Mouse (Mus musculus): Measurements from ENCODE around the gene Abca1.

The Abca1 gene

DNA sequence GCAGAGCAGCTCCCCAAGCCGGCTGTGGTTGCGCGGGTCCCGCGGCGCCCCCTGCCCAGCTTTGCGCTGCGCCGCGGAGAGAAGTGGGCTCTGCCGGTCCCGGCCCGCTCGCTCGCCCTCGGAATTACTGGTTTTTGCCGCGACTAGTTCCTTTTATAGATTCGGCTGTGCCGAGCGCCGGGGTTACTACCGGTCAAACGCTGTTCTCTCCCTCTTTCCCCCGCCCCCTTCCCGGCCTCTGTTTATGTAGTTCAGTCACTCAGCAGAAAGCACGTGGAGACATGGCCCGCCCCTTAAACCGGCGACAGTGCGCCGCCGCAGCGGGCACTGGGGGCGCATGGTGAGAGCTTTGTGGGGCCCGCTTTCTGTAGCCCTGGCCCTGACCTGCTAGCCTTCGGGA is at the start of gene Abca1:
TSS of gene Abca1 (minus strand) at position 129 of the 400 bp plus-strand sequence.
- DNase-seq (ENCODE audit: low read depth): peak; percentile 79

- no peak for DNase-seq (ENCODE audit: low read depth)
Observed at GRCm38 (mm10) chr4:53204482-53204881, 44.8 kb upstream of the Abca1 start.

DNA sequence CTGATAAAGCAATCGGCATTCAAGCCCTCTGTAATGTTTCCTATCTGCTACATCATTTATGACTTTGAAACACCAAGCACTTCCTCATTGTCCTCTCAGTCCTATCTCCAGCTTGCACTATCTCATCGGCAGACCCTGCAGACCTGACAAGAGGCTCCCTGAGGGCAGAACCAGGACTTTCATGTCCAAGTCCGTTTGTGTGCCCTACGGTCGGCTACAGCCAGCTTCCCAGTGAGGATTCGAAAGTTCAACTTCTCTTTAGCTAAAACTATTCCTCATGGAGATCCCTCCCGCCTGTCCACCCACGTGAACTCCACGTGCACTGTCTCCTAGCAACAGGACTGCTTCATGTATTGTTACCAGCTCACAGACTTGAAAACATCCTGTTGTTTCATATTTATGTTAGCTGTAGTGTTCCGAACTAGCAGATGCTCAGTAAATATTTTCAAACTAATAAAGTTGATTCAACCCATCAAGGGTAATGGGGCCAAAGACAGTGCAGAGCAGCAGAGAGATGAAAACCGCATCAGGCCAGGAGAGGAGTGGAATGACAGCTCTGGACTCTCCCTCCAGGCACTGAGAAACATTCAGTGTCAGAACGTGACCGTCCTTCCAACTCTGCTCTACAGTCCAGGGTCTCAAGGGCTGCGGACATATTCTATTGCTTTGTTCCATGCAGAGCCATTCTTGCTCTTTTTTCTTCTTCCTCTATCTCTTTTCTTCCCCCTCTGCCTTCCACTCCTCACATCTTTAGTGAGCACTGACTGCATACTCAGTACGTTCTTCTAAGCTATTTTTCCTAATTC is 44.1 kb upstream of the Abca1 start:
- no peak for DNase-seq (ENCODE audit: low read depth)

DNA sequence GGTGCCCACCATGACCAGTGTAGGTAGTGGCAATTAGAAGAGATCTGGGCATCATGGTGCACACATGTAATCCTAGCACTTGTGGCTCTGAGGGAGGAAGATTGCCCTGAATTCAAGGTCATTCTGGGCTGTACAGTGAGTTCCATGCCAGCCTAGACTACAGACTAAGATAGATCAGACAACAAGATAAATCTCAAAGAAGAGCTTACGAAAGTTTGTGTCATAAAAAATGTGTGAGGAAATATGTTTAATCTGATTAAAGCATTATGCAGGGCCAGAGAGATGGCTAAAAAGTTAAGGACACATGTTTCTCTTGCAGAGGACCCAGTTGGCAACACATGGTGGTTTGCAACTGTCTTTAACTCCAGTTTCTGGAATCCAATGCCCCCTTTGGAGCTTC is 40.6 kb upstream of the Abca1 start:
- DNase-seq (ENCODE audit: low read depth): no peak

GRCm38 (mm10) chr4:53197842-53198241 is 38.1 kb upstream of the Abca1 start:
- no peak for DNase-seq (ENCODE audit: low read depth)

- peak; percentile 90 for DNase-seq (ENCODE audit: low read depth)
Observed at GRCm38 (mm10) chr4:53196058-53196771, 36.5 kb upstream of the Abca1 start.

DNA sequence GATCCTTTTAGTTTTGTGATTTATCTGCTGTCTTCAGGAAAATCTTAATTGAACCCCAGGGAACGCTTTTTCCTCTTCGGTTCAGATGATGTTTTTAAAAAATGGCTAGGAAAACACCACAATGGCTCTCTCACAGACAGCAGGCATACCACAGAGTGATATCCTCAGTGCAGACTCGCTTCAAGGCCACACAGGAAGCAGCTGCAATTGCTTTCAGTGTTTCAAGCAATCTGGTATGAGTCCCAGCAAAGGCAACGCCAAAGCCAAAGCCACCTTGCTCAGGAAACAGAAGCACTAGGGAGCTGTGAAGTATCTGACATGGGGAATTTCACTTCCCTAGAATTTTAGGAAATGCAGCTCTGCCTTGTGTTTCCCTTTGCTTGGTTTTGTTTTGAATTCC is 27.4 kb upstream of the Abca1 start:
- no peak for DNase-seq (ENCODE audit: low read depth)

- DNase-seq (ENCODE audit: low read depth): no peak
Observed at GRCm38 (mm10) chr4:53186573-53186972, 26.9 kb upstream of the Abca1 start.

DNA sequence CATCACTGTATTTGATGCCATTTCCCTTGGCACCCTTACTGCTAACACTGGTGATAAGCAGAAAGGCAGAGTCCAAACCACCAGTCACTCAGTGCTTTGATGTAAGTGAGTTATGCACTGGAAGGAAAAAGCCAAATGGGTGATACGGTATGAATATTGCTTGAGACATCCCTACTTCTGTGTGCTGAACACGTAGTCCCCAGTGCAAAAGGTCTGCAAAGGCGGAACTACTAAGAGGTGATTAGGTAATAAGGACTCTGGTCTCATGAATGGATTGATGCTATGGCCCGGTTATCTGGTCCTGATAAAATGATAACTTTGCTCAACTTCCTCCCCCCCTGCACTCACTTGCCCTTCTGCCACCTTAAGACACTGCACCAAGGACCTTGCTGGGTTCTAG is 26.4 kb upstream of the Abca1 start:
- no peak for DNase-seq (ENCODE audit: low read depth)

GRCm38 (mm10) chr4:53181479-53181878 is 21.8 kb upstream of the Abca1 start:
- no peak for DNase-seq (ENCODE audit: low read depth)

GRCm38 (mm10) chr4:53179308-53179820 is 19.7 kb upstream of the Abca1 start:
- no peak for DNase-seq (ENCODE audit: low read depth)

DNA sequence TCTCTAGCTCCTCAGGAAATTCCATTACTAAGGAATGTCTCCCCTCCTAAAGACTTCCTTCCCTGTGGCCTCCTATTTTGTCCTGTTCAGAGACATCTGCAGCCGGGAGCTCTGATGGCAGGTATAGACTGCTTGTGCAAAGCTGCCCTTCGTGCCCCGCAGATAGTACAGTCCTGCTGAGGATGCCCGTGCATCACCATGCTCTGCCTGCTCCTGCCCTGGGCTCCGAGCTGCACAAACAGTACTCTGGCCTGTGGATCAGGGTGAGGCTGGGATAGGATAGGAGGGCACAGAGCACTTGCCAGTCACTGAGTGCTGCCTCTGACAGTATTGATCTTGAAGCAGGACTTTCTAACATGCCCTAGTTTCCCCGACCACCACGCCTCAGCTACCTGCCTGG is 18.8 kb upstream of the Abca1 start:
- DNase-seq (ENCODE audit: low read depth): no peak

- DNase-seq (ENCODE audit: low read depth): no peak
Observed at GRCm38 (mm10) chr4:53177696-53178095, 18.0 kb upstream of the Abca1 start.

DNA sequence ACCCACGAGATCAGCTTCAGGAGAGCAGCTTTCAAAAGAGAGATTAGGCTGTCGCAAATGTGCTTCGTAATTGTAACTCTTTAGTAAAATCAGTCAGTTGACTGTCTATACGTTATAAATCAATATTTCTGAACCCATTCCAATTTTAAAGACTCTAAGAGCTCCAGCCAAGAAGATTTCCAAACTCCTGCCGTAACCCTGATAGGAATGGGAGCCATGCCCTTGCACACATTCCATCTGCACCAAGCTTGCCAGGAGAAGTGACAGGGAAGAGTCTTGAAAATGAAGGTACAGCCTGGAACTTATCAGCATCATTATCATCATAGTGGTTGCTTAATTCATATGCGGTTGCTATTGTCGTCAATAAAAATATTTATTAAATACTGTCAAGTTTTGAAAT is 15.2 kb upstream of the Abca1 start:
- DNase-seq (ENCODE audit: low read depth): no peak

GRCm38 (mm10) chr4:53170403-53170802 is 10.7 kb upstream of the Abca1 start:
- no peak for DNase-seq (ENCODE audit: low read depth)

DNA sequence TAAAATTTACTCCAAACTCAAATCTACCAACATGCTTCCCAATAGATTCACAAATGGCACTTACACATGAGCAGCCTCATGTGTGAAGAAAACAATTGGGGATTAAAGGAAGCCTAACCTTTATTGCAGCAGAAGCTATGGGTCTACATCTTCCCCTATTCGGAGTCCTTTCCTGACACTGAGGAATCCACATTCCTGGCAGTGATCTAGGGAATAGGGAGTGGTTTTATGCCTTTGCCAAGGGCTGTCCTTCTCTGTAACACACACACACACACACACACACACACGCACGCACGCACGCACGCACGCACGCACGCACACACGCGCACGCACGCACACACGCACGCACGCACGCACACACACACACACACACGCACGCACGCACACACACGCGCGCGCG is 5.5 kb upstream of the Abca1 start:
- DNase-seq (ENCODE audit: low read depth): no peak

DNA sequence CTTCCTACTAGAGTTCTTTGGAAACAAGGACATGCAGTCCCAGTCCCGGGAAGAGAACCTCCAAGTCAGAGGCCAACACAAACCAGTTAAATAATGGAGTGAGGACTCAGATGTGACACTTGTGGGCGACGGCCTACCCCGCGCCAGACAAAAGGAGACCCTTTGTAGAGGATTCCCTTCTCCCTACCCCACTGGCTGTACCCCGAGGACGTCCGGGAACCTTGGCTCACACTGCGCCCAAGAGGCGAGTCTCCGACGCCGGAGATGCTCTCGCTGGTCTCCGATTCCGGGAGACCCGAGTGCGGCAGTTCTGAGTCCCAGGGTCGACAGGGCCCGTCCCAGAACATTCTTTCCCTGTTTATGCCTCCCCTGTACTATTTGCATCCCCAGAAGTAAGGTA is 519 bp downstream of the Abca1 start:
- no peak for DNase-seq (ENCODE audit: low read depth)

- peak; percentile 46 for DNase-seq (ENCODE audit: low read depth)
Observed at GRCm38 (mm10) chr4:53158634-53159033, 1.1 kb downstream of the Abca1 start.

GRCm38 (mm10) chr4:53155471-53155870 is 4.2 kb downstream of the Abca1 start:
- no peak for DNase-seq (ENCODE audit: low read depth)

DNA sequence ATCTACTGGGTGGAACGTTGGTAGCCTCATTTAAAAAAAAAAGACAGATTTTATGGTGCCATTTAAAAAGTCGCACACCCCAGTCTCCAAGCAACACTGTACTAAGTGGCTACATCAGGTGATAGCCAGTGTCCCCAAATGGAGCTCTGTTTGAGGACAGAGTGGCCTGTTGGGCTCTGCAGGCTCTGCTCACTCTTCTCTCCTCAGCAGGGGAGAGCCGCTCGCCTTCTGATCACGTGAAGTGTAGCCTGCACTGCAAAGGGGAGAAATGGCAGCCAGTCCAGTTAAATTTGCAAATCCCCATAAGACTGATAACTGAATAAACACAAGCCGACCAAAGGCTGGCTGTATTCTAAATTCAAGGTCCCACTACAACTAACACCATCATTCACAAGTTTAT is 6.0 kb downstream of the Abca1 start:
- no peak for DNase-seq (ENCODE audit: low read depth)

DNA sequence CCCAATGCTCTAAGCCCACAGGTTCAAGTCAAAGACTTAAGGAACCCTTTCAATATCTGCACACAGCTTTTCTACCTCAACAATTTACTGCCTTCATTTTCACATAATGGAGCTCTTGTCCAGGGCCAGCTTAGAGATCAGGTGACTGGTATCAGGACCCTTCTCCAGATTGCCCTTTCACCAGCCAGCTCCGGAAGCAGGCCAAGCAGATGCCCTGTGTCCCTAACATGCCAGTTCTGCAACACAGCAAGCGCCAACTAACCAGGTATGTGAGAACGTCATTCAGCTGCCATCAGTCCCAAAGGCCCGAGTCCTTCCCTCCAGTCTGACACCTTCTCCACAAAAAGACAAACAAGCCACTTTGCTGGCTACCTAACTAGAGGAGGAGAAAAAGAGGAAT is 6.6 kb downstream of the Abca1 start:
- no peak for DNase-seq (ENCODE audit: low read depth)

DNA sequence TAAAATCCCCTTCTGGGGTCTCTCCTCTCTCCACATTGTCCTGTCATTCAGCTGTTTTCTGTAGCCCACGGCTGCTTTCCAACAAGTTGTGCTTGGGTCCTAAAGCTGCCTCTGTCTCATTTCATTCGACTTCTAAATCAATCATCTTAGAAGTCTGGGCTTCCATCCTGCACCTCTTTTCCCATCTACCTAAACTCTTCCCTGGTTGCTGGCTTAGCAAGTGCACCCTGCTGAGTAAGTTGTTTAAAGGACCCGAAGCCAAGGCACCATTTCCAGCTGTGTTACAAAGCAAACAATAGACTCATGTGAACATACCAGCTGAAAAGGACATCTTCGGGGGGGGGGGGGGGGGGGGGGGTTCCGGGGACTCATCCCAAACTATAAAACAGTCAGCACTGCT is 7.0 kb downstream of the Abca1 start:
- no peak for DNase-seq (ENCODE audit: low read depth)

DNA sequence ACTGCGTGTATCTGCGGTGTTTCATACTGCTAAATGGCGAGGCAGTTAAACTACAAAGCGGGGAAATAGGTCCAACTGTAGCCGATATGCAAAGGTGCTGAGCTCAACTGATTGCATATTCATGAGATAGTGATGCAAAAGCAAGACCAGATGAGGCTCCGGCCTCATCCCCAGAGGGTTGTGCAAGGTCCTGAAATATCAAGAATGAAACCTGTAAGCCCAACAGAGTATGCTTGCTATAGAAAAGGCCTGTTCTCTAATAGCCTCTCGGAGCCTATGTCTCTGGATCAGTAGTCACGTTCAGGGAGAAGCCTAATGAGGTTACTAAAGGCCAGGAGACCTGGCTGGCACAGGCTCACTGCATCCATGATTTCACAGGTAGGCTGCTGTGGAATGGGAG is 9.2 kb downstream of the Abca1 start:
- no peak for DNase-seq (ENCODE audit: low read depth)

Measured in fibroblast of lung, adult 2 months (primary cell).